Mouse (Mus musculus): ENCODE results near the gene Tbxas1.

GRCm38 (mm10) chr6:38975866-38976265 lies 100.7 kb downstream of the Tbxas1 start:
- TF ChIP-seq CTCF (IDR thresholded peaks at IDR 0.05) = no peak
- TF ChIP-seq EP300 (IDR thresholded peaks at IDR 0.05) = no peak

Data from lung, postnatal 0 days (tissue).